Mouse (Mus musculus) ES-CJ7 (cell line): ENCODE measurements around the gene Fxyd3.
A peak's percentile ranks its signal among the peaks of the same experiment; 100 is the strongest.

Experiments used
- DNase-seq: peaks from one replicate; pipeline ENCODE4 v3.0.0; 2011; ENCODE audit warnings: low read depth, low spot score

Fxyd3 gene

GRCm38 (mm10) chr7:31076492-31076891 is at the start of gene Fxyd3:
Gene Fxyd3 (minus strand): TSS chr7:31076704.
- no peak for DNase-seq

DNA sequence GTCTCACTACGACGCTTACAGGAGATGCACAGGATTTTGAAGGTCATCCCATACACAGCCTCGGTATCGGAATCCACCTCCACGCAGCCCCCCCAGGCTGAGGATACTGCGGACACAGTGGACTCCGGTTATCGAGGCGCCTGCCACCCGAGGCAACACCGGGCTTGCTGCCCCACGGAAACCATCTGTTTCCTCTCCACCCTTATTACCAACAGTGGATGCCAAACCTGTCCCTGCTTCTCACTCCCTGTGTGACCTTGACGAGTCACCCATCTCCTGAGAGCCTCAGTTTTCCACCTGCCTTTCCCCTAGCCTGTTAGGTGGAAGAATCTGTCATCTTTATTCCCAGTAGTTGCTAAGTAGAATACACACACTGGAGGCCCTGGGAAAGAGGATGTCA is 48.6 kb upstream of the Fxyd3 start:
- no peak for DNase-seq

DNA sequence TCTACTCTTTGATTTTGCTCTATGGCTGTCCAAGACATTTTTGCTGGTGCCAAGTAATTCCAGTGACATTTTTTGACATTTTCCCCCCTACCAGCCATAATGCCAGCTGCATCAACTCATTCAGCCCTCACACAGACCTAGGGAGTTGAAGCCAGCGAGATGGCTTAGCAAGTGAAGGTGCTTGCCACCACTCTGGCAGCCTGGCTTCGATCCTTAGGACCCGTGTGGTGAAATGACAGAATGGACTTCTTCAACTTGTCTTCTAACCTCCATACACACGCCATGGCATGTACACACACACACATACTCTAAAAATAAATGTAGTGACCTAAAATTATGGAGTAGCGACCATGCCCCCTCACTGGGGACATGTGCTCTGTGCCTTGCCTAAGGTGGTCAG is 47.9 kb upstream of the Fxyd3 start:
- no peak for DNase-seq

GRCm38 (mm10) chr7:31123697-31124096 is 47.2 kb upstream of the Fxyd3 start:
- DNase-seq = no peak

- no peak for DNase-seq
Measured at GRCm38 (mm10) chr7:31122641-31123631, 46.4 kb upstream of the Fxyd3 start.

GRCm38 (mm10) chr7:31119556-31119955 is 43.1 kb upstream of the Fxyd3 start:
- DNase-seq = no peak

DNA sequence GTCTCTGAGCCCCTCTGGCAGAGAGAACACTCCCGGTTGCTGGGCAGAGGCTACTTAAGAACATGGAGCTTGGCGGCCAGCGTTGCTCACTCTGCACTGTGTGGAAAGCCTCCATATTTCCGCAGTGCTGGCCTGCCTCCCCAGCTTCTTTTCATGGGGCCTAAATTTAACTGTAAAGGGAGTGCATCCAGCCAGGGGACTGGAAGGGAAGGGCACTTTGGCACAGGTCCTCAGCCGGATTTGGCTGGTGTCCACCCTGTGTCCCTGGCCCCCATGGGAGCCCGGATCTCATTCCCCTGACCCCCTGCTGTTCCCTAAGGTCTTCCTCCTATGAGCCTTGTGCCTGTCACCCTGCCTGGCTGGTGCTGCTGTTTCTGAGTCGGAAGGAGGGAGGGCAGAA is 42.0 kb upstream of the Fxyd3 start:
- DNase-seq = no peak

GRCm38 (mm10) chr7:31117465-31117864 is 41.0 kb upstream of the Fxyd3 start:
- no peak for DNase-seq

DNA sequence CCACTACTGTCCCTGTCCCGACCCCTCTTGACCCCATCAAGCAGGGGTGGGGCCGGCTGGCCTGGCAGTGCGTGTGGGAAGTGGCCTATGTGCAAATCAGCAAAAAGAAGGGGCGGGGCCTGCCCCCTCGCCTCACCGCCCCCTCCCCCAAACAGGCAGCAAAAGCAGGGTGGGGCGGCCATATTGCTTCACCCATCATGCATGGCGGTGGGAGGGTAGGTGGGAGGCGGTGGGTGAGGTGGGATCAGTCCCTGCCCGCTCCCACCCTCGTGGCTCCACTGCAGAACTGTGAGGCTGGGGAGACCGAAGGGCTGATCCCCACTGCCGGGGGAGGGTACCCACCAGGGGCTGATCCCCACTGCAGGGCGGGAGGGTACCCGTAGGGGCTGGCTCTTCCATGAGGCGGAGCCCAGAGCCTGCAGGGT is 40.2 kb upstream of the Fxyd3 start:
- peak; percentile 70 for DNase-seq

DNA sequence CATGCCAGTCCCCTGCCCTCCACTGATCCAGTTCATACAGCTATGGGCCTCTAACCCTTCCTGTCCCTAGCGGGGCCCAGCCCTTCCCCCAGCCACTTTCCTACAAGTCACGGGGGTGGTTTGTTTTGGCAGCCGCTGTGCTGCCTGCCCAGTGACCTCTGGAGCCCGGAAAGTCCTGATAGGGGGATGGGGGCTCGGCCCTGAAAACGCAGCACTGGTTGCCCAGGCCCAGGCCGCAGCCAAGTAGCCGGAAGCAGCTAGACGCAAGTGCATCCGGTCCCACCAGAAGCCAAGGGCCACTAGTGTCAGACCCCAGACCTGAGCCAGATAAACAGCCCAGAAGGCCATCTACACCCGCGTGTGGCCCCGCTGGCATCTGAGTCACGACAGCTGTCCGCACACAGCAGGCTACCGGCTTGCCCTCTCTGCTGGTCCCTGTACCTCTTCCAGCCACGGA is 39.1 kb upstream of the Fxyd3 start:
- no peak for DNase-seq

DNA sequence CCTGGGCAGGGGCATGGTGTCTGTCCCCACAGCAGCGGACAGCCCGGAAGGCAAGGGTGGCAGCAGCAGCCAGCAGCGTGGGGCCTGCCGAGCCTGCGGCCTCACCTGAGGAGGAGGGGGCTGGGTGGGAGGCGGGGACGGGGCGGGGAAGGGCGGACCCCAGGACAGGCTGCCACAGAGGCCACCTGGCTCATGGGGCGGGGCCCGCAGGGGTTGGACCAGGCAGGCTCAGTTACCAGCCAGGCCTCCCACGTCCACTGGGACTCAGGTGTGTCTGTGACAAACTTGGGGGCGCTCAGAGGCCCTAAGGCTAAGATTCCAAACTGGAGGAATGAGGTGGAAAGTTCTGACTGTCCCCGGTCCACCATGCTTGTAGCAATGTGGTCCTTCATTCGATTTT is 38.7 kb upstream of the Fxyd3 start, which contains the start of gene Hpn:
Hpn (minus strand) TSS at position 109 of the 400 bp plus-strand sequence.
- no peak for DNase-seq

DNA sequence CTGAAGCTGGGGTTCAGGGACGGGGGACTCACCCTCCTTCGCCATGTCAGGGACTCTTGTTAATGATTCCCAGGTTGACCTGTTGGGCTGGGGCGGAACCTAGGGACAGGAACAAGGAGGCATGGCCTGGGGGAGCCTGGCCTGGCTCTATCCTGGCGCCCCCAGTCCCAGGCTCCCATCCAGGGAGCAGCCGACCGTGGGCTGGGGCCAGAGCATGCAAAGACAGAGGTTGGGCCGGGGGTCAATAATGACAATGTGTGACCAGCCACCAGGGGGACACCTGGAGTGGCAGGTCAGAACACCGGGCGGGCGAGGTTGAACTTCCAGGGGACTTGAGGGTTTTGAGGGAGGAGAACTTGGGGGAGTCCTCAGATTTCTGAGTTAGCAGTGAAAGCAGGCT is 38.1 kb upstream of the Fxyd3 start:
- peak; percentile 33 for DNase-seq

GRCm38 (mm10) chr7:31113800-31114199 is 37.3 kb upstream of the Fxyd3 start:
- no peak for DNase-seq

DNA sequence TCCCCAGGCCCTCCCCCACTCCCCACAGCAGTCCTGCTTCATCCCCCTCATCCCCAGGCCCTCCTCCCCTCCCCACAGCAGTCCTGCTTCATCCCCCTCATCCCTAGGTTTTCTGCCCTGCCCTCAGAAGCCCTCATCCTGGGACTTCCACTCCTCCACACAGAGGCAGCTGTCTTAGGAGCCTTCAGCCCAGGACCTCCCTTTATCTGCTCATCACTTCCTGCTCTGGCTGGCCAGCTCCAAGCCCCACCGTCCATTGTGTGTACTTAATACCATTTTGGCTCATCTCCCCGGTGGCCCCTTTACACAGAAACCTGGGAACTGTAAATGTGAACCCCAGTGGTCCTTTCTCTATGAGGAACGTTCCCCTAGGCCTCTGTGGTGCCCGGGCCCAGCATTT is 35.5 kb upstream of the Fxyd3 start:
- DNase-seq = no peak

GRCm38 (mm10) chr7:31110861-31111385 is 34.4 kb upstream of the Fxyd3 start:
- no peak for DNase-seq

- no peak for DNase-seq
Measured at GRCm38 (mm10) chr7:31109796-31110195, 33.3 kb upstream of the Fxyd3 start.

- DNase-seq = no peak
Measured at GRCm38 (mm10) chr7:31109091-31109490, 32.6 kb upstream of the Fxyd3 start.

DNA sequence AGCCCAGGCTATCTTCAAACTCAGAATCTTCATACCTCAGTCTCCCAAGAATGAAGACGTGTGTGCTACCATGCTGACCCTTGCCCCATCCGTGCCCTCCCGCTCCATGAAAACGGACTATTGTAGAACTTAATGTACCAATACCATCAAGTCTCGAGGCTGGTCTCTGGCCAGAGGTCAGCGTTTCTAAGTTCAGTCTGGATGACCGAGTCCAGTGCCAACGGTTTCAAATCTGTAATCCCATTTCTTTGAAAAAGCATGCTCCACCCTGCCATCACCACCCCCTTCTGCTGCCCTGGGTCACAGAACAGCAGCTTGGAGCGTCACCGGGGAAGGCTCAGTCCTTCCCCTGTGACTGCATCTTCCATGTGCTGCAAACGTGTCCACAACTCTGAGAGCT is 31.3 kb upstream of the Fxyd3 start:
- DNase-seq = no peak

GRCm38 (mm10) chr7:31106166-31106565 is 29.7 kb upstream of the Fxyd3 start:
- no peak for DNase-seq

DNA sequence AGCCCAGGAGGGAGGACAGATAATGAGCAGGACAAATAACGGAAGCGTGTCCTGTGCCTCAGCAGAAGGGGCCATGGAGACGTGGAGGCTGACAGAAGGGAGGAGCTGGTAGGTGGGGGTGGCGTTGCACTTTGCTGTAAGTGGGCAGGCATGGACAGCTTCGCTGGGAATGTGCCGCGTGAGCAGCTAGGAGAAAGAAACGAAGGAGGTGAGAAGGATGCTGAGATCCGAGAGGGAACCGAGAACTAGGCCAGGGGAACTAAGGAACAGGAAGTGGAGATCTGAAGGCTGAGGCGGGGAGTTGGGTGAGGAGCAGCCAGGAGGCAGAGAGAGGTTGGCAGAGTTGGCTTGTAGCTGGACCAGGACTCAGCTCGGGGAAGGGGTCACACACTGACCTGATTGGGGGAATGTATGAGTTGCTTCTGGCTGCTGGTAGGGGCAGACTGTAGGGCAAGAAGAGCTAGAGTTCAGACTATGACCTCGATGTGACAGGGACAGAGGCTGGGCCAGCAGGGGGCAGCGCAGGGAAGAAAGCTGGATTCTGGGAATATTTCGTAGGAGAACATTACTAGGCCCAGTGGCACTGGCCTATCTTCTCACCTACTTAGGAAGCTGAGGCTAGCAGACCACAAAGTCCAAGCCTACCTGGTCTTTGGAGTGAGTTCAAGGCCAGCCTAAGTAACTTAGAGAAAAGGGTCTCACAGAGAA is 28.7 kb upstream of the Fxyd3 start:
- no peak for DNase-seq

GRCm38 (mm10) chr7:31100786-31101185 is 24.3 kb upstream of the Fxyd3 start:
- no peak for DNase-seq

DNA sequence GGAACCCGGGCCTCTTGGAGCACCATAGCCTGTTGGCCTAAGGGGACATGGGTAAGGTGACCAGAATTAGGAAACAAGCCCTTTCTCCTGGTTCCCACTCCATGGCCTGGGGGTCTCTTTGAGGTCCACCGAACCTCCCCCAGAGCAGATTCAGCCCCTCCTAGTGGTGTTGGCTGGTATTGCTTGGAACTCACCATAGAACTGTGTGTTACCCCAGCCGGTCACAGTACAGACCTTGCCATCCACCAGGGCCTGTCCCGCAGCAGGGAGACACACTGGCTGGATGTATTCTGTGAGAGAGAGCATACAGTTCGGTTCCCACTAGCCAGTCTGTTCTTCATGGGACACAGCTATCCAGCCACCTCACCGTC is 23.1 kb upstream of the Fxyd3 start:
- DNase-seq = no peak
